Mouse (Mus musculus): ENCODE results near the gene Rybp.

The Rybp gene

DNA sequence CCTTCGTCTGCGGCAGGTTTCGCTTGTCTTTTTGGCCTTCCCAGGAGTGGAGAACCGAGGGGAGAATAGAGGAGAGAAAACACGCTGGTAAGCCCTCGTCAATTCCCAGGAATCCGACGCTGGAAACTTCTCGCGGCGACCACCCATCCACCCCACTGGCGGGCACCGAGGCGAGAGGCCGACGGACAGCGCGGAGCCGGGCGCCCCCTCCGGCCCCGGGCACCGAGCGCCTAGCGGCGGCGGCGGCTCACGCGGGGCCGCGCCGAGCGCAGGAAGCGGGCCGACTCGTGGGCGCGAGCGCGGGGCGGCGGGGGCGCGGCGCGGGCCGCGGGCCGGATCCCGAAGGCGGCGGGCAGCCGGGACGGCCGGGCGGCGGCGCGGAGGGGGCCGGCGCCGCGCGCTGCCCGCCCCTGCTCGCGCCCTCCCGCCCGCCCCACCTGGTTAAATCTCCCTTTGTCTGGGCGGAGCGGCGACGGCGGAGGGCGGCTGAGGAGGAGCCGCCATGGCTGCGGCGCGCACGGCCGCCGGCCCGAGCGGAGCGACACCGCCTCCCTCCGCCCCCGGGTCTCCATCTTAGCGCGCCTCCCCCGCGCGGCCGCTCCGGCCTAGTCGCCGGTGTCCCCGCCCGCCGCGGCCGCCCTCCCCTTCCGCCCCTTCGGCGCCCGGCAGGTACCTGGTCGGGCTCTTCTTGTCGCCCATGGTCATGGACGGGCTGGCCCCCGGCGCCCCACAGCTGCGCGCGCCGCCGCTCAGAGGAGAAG, 532 bp downstream of the Rybp start:
- DNase-seq, result peak; percentile 80 to 87

DNA sequence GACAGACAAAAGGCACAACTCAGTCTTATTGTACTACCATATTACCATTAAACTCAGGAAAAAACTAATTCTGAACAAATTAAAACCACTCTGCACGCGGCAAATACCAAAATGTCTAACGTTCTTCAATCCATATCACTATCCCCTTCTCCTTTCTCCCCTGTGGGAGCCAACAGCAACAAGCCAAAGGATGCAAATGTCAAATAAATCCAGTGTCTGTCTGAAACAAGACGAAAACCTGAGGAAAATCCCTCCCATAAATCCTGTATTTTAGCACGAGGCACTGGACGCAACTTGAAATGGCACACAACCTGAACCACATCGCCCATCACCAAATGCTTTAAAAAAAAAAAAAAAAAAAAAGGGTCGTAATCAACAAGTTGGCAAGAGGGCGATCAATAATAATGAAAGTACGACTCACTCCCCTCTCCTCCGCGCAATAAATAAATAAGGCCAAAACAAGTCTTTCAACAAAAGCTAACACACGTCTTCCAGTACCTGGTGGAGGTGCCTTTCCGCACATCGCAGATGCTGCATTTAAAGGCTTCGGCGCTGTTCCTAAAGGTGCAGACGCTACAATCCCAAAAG, 1.2 kb downstream of the Rybp start:
- DNase-seq, result no peak

DNA sequence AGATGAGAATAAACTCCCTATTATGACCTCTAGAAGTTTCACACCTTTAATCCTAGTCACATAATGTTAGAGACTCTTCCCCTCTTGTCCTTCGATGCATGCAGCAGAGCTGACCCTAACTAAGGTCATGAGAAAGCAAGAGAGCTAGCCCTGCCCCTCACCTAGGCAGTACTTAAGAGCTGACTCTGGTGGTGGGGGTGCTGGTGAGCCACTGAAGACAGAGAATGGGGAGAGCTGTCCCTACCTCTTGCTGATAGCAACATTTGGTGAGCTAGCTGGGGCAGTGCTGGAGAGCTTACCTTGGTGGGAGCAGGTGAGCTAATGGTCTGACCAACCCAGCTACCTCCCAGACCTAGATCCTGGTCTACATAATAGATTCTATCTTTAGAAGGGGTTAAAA, 8.4 kb downstream of the Rybp start:
- DNase-seq, result no peak

- DNase-seq, result no peak
Measured at GRCm38 (mm10) chr6:100276344-100276743, 10.9 kb downstream of the Rybp start.

DNA sequence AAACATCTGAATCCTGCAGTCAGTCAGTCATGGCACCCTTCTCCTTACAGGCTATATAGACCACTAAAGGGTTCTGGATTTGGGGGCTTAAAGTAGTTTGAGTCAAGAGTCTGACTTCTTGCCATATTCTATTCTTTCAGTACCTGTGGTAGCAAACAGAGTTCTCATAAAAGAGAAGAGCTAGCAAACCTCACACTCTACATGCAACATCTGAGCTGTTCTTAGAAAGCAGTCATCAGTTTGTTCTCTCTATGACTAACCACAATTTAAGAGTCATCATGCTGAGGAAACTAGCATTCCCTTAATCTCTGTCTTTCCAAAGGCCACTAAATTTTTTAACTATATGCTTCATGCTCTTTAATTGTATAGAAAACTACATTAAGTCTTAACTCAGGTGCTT, 11.6 kb downstream of the Rybp start:
- DNase-seq, result no peak

DNA sequence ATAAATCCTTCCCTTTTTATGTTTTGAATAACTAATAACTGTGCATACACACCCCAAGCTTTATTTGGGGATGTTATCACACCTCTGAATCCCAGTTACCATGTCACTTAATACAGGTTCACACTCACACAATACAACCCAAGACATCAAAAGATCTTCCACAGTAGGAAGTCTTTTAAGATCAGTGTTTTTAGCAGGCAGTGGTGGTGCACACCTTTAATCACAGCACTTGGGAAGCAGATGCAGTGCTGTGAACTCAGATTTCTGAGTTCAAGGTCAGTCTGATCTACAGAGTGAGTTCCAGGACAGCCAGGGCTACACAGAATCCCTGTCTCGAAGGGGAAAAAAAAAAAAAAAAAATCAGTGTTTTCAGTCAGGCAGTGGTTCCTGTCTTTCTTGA, 13.7 kb downstream of the Rybp start:
- DNase-seq, result no peak

- no peak for DNase-seq
Measured at GRCm38 (mm10) chr6:100271992-100272391, 15.3 kb downstream of the Rybp start.

- no peak for DNase-seq
Measured at GRCm38 (mm10) chr6:100270765-100271164, 16.5 kb downstream of the Rybp start.

GRCm38 (mm10) chr6:100259607-100260006, 27.7 kb downstream of the Rybp start:
- DNase-seq, result no peak

DNA sequence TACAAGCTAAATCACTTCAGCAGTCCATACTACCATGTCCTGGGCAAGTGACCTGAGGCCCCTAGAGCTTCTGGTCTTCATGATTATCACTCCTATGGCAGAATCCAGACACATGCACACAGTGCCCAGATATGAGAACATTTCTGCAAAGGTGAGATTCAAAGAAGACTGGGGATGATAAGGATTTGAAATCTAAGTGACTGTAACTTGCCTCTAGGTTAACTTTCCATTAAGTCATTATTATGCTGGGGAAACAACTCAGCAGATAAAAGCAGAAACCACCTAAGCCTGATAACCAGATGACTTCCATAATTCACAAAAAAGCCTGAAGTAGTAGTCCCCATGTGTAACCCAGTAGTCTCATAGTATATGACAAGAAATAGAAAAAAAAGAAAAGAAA, 29.0 kb downstream of the Rybp start:
- no peak for DNase-seq

DNA sequence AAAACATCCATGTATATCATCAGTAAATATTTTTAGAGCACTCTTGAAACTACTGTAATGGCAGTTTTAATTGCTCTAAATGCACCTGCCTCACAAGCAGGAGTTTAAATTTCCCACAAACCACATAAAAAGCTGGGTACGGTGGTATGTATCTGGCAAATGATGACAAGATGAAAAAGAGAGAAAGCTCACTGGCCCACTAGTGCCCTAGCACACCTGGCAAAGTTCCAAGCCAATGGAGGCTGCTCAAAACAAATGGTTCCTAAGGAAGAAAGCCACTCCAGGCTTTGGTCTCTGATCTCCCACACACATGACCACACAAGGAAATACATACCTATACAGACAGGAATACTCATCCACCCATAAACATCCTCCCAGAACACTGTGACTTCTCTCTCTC, 31.9 kb downstream of the Rybp start:
- peak in 1 of 2 experiments; percentile 18 for DNase-seq

- DNase-seq, result no peak
Measured at GRCm38 (mm10) chr6:100254671-100255070, 32.6 kb downstream of the Rybp start.

DNA sequence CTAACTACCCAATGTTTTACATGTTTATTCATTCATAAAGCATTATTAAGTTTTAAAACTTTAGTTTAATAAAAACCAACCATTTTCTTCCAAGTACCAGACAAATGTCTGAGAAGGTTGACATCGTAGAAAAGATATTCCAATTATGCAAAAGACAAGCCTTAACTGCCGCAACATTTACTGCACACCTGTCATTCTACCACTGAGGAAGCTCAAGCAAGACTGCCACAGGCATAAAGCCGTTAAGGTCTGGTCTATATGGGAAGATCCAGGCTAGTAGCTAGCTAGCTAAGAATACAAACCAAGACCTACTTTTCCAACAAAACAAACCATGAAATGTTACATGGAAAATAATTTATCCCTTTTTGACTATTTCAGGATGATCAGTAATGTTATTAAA, 42.8 kb downstream of the Rybp start:
- no peak for DNase-seq

- DNase-seq, result no peak
Measured at GRCm38 (mm10) chr6:100235036-100235435, 52.2 kb downstream of the Rybp start.

- no peak for DNase-seq
Measured at GRCm38 (mm10) chr6:100233522-100233921, 53.8 kb downstream of the Rybp start.

DNA sequence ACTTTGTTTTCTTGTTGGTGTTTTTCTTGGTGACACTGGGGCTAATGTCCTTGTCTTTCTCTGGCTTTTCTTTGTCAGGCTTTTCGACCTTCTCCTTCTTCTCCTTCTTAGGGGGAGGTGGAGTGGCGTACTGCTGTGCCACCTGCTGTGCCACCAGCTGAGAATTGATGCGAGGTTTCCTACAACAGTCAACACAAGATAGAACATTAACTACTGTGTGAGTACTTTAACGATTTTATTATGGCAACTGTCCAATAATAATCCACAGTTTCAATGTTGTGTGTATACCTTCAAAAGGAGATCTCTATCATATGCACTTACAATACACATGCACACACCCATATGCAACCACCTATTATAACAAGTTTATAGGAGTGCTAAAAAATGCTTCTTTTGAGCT, 54.2 kb downstream of the Rybp start:
- DNase-seq, result no peak

GRCm38 (mm10) chr6:100226204-100226603, 61.1 kb downstream of the Rybp start:
- no peak for DNase-seq

GRCm38 (mm10) chr6:100223932-100224331, 63.4 kb downstream of the Rybp start:
- no peak for DNase-seq

- DNase-seq, result no peak
Measured at GRCm38 (mm10) chr6:100223435-100223834, 63.9 kb downstream of the Rybp start.

DNA sequence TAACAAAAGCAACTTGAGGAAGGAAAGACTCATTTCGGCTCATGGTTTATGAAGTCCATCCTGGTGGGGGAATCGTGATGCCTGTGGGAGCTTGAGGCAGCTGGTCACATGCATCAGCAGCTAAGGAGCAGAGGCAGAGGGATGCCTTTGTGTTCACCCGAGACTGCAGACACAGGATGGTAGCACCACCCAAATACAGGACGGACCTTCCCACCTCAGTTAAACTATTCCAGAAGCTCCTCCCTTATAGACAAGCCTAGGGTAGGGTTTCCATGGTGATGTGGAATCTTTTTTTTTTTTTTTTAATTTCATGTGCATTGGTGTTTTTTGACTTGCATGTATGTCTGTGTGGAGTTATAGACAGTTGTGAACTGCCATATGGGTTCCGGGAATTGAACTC, 64.4 kb downstream of the Rybp start:
- DNase-seq, result no peak

GRCm38 (mm10) chr6:100221803-100222202, 65.5 kb downstream of the Rybp start:
- no peak for DNase-seq

DNA sequence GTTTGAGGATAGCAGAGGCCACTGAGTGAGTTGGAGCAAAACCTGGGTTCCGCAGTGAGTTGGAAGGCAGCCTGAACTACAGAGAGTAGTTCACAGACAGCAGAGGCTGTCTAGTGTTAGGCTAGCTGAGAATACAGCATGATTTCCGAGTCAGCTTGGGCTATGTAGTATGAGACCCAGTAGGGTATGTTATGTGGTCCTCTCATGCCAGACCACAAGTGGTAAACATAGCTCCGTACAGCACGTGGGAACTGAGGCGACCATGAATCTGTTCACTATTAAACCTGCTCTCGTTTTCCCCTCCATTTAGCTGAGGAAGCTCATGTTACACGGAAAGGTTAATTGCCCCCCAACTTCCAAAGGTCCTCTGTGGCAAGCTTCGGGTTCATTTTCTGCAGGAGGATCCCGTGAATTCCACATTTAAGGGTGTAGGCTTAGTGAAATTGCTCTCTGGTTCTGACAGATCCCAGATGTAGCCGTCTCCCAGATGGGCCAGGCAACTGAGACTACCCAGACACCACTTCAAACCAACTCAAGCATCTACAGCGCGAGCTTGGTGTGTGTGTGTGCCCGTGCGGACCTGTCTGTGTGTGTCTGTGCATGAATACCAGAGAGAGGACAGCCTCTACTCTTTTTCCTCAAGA, 66.2 kb downstream of the Rybp start:
- no peak for DNase-seq

DNA sequence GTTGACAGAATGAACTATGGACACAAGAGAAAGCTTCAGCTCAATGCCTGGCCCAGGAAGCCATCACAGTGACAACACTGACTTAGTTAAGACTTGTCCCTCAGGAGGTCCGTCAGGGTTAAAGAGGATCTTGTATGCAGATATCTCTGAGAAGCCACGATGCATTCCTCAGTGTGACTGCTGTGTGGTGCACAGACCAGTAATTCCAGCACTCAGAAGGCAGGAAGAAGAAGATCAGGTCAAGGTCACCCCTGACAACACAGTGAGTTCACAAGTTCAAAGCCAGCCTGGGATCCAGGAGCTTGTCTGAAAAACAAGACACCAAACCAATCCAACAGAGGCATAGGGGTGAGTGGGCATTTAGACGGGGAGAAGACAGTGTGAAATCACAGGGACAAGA, 67.3 kb downstream of the Rybp start:
- no peak for DNase-seq
